Mouse (Mus musculus) heart, postnatal 14 days (tissue): ENCODE results near the gene Cxcl16. TPM values are rescaled to one million over a fixed set of nuclear protein-coding genes. Genes with fewer than 3 reads are reported as not detected.
"Not testable (repeated sequence)": the region's sequence is repeated elsewhere in the genome, so short reads cannot be mapped to it uniquely, and the experiment has no call there.

Experiments used
- DNase-seq, 2 experiments: peaks; one replicate each; pipeline ENCODE4 v3.0.0; 2021 to 2022
- intact Hi-C: fragments of 180-260 bp; cut with DNase I; formaldehyde crosslinking; loops from one replicate; pipeline ENCODE4 v1.15.1; 2025
- microRNA-seq, 2 experiments: library from miRNA; unstranded; fragments of <30 nt; microRNA quantifications; one replicate each; pipeline ENCODE4 v1.2.0; 2021 to 2022
- total RNA-seq, 2 experiments: library from RNA; stranded (reverse); gene quantifications; 2 replicates each; pipeline ENCODE4 v1.2.3; 2021

The Cxcl16 gene
- total RNA-seq, 2 experiments from 2014 or later, result 7.3 to 9.5 TPM

DNA sequence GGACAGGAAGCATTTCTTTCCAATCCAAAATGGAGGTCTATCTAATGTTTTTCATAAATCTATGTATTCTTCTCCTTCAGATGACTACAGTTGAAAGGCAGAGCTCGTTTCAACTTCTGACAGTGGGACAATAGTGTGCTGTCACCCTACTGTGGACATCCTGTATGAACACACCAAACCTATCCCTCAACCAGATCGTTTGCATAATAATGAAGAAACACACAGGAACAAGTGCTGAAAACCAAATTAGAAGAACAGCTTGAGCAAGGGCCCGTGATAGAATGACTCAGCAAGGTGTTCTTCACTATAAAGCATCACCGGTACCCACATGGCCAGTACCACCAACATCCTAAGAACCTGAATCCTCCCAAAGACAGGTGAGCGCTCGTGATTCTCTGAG, 33.2 kb downstream of the Cxcl16 start:
- DNase-seq, intact Hi-C loops: not testable (repeated sequence)

DNA sequence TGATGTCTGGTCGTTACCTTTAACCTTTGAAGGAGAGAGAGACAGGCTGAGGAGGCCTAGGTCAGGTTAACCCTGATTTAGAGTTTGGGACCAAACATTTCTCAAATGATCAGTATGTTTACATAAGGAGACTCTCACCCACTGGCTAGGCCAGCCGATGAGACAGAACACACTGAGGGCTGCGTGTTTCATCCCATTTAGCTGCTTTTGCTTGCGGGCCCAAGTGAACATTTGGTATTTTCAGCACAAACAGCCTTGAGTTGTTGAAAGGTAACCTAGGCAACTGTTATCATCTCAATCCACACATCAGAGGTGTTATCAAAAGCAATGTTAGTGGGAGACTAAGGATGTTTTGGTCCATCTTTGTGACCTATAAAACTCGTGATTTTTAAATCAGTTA, 40.3 kb downstream of the Cxcl16 start:
- intact Hi-C loops, result loop anchor here (10.0 kb wide), 1 partner anchor 195 kb away; the partner anchor contains the start of genes 4930544D05Rik and Chrne

DNA sequence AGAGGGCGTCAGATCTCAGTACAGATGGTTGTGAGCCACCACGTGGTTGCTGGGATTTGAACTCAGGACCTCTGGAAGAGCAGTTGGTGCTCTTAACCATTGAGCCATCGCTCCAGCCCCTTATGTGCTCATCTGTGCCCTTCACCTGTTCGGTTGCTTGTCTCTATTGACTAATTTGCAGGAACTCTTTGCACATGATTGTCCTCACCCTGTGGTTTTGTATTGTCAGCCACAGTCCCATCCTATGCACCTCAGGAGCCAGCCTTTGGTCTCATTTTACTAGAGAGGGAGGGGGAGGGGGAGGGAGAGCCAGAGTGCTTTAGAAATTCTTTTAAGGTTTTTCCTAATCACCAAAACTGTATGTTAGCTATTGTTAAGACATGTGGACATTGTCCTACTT, 41.6 kb downstream of the Cxcl16 start:
- intact Hi-C loops, result loop anchor here (10.0 kb wide), 1 partner anchor 197 kb away; the partner anchor contains the start of genes 4930544D05Rik and Chrne
- no peak for DNase-seq

More for the DNA sequence above, 40.3 kb downstream of the Cxcl16 start:
- no peak for DNase-seq

DNA sequence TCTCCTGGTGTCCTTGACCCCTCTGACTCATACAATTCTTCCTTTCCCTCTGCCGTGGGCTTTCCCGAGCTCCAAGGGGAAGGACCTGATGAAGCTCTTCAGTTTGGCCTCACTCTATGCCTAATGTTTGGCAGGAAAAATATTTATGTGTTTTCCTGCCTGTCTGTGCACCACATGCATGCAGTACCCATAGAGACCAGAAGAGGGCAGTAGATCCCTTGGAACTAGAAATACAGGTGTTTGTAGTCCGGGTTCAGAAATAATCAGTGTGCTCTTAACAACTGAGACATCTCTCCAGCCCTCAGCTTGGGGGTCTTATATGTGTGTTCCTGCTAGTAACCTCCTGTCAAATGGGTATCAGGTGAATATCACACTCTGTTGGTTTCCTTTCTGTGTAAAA, 45.8 kb downstream of the Cxcl16 start:
- DNase-seq, result peak; percentile 68 to 83

DNA sequence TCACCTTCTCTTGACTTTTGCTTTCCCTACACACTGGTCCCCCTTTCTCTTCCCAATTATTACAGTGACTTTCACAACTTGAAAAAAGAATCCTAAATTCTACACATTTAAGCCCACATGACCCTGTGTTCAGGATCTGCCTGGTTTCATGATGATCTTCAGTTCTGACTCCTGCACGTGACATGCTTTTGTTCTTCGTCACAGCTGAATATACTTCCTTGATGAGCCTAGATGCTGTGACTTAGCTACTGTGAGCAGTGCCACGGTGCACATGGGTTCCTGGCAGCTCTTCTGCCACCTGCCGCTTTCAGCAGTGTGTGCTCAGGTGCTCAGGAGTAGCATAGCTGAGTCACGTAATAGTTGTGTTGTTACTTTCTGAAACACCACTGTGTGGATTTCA, 47.2 kb downstream of the Cxcl16 start:
- intact Hi-C loops, result loop anchor here (10.0 kb wide), 1 partner anchor 202 kb away; the partner anchor contains the start of genes 4930544D05Rik and Chrne
- no peak for DNase-seq

More for the DNA sequence above, 45.8 kb downstream of the Cxcl16 start:
- intact Hi-C loops, result loop anchor here (1.0 to 10.0 kb wide), 3 partner anchors 39 to 201 kb away; partner anchors contain the start of genes 4930544D05Rik and Chrne

DNA sequence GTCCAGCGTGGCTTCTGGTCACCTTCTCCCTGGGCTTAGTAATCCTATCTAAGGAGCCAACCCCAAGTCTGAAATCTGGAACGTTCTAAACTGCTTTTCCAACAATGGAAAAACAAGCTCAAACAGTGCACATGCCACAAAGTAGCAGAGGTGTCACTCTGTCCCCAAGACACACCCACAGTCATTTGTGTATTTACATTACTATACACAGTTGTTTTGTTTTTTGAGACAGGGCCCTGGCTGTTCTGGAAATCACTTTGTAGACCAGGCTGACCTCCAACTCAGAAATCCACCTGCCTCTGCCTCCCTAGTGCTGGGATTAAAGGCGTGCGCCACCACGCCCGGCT, 49.5 kb downstream of the Cxcl16 start:
- DNase-seq, result no peak
- intact Hi-C loops, result loop anchor here (2.0 to 10.0 kb wide), 2 partner anchors 21 to 205 kb away; partner anchors contain the start of genes 4930544D05Rik and Chrne

DNA sequence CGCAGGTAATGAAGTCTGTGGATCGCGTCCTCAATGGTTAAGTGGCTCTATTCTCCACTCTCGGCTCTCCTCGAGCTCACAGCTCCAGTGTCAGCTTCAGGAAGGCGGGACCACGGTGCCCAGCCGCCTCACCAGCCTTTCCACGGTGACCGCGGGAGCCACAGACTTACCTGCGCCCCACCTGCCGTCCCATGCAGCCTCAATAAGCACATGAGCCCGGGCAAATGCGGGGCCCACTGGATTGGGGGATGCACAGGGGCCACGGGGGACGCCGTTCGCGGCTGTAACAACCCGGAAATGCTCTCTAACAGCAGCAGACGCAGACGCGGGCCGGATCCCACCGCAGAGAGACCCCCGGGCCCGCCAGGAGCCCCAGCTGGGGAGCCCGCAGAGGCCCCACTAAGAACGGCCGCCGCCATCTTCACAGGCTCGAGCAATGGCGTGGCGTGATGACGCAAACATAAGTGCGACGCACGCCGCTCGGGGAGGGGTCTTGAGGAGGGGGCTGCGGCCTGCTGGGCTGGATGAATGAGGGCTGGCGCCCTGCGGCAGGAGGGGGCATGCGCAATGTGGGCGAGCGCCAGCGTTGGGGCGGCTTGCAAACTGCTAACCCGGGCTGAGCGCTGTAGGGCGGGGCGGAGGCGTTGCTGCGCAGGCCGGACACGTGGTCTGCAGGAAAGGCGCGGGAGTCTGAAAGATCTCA, 50.0 kb downstream of the Cxcl16 start, which contains the start of gene Pelp1:
Gene Pelp1, minus strand, starts transcription at position 438 of the 703 bp plus-strand sequence.
- intact Hi-C loops, result loop anchor here (2.0 to 10.0 kb wide), 2 partner anchors 21 to 205 kb away; partner anchors contain the start of genes 4930544D05Rik and Chrne
- peak; percentile 86 to 88 for DNase-seq

Small RNAs within 50 kb of the gene (microRNA-seq; reads per million reads assigned to microRNA genes)
- 1.1 to 5.9 reads per million in 2 experiments for gene Mir7115

Other genes with a start within 250 kb of the Cxcl16 start
- gene Slc16a11, start 247.2 kb downstream of the Cxcl16 start, total RNA-seq, result under 1 TPM; 0.76 to 0.90 TPM
- 1 to 10 TPM; 4.2 to 5.8 TPM for gene Slc16a13, start 238.9 kb downstream of the Cxcl16 start, total RNA-seq
- 10 to 100 TPM; 26.1 to 32.5 TPM for gene Bcl6b, start 230.2 kb downstream of the Cxcl16 start, total RNA-seq
- 10 to 100 TPM; 34.7 to 38.4 TPM for gene 0610010K14Rik, start 222.1 kb downstream of the Cxcl16 start, total RNA-seq
- gene Gm21988, start 220.2 kb downstream of the Cxcl16 start, total RNA-seq, result 1 to 10 TPM; 3.1 to 3.2 TPM
- 10 to 100 TPM; 89.0 to 96.3 TPM for gene Rnasek, start 220.1 kb downstream of the Cxcl16 start, total RNA-seq
- gene Alox12, start 204.6 kb downstream of the Cxcl16 start, total RNA-seq, result 1 to 10 TPM; 2.7 to 3.1 TPM
- gene Alox12e, start 137.4 kb downstream of the Cxcl16 start, total RNA-seq, result under 1 TPM; 0.14 to 0.44 TPM
- 1 to 10 TPM; 5.2 to 8.1 TPM for gene Alox15, start 108.0 kb downstream of the Cxcl16 start, total RNA-seq
- 10 to 100 TPM; 19.8 to 22.9 TPM for gene Pelp1, start 50.0 kb downstream of the Cxcl16 start, total RNA-seq
- gene Arrb2, start 27.3 kb downstream of the Cxcl16 start, total RNA-seq, result 10 to 100 TPM; 13.8 to 17.0 TPM
- 1 to 10 TPM; 7.3 to 8.5 TPM for gene Med11, start 8.1 kb downstream of the Cxcl16 start, total RNA-seq
- 1 to 10 TPM; 2.9 to 4.7 TPM for gene Zmynd15, start 551 bp downstream of the Cxcl16 start, total RNA-seq
- 1 to 10 TPM; 1.2 to 1.3 TPM for gene Tm4sf5, start 45.3 kb upstream of the Cxcl16 start, total RNA-seq
- under 1 TPM in 1 of 2 experiments, not detected in 1; 0.45 TPM for gene Vmo1, start 54.6 kb upstream of the Cxcl16 start, total RNA-seq
- gene Gltpd2, start 59.2 kb upstream of the Cxcl16 start, total RNA-seq, result not detected
- 100 to 1,000 TPM; 231 to 238 TPM for gene Psmb6, start 65.4 kb upstream of the Cxcl16 start, total RNA-seq
- not detected for gene Gm40193, start 73.0 kb upstream of the Cxcl16 start, total RNA-seq
- gene Pld2, start 80.1 kb upstream of the Cxcl16 start, total RNA-seq, result 1 to 10 TPM; 7.7 to 8.4 TPM
- gene Mink1, start 102.9 kb upstream of the Cxcl16 start, total RNA-seq, result 10 to 100 TPM; 42.2 to 44.1 TPM
- gene 4930544D05Rik, start 155.9 kb upstream of the Cxcl16 start, total RNA-seq, result not detected
- gene Chrne, start 159.2 kb upstream of the Cxcl16 start, total RNA-seq, result not detected
- gene Gp1ba, start 179.1 kb upstream of the Cxcl16 start, total RNA-seq, result under 1 TPM; 0.17 to 0.22 TPM
- gene Rnf167, start 187.3 kb upstream of the Cxcl16 start, total RNA-seq, result 10 to 100 TPM; 52.0 to 54.4 TPM
- gene Slc25a11, start 187.5 kb upstream of the Cxcl16 start, total RNA-seq, result 100 to 1,000 TPM; 438 to 444 TPM
- 100 to 1,000 TPM; 326 to 379 TPM for gene Pfn1, start 194.7 kb upstream of the Cxcl16 start, total RNA-seq
- 1,000 to 10,000 TPM; 1,878 to 1,971 TPM for gene Eno3, start 197.2 kb upstream of the Cxcl16 start, total RNA-seq
- 10 to 100 TPM; 83.4 to 84.4 TPM for gene Spag7, start 209.4 kb upstream of the Cxcl16 start, total RNA-seq
- gene Camta2, start 228.1 kb upstream of the Cxcl16 start, total RNA-seq, result 10 to 100 TPM; 38.3 to 40.0 TPM
- 1 to 10 TPM; 3.0 to 4.7 TPM for gene Inca1, start 240.2 kb upstream of the Cxcl16 start, total RNA-seq
- gene Kif1c, start 240.6 kb upstream of the Cxcl16 start, total RNA-seq, result 100 to 1,000 TPM; 322 to 323 TPM